Mouse (Mus musculus): ENCODE data around the gene Ccdc182.

Gene Ccdc182

DNA sequence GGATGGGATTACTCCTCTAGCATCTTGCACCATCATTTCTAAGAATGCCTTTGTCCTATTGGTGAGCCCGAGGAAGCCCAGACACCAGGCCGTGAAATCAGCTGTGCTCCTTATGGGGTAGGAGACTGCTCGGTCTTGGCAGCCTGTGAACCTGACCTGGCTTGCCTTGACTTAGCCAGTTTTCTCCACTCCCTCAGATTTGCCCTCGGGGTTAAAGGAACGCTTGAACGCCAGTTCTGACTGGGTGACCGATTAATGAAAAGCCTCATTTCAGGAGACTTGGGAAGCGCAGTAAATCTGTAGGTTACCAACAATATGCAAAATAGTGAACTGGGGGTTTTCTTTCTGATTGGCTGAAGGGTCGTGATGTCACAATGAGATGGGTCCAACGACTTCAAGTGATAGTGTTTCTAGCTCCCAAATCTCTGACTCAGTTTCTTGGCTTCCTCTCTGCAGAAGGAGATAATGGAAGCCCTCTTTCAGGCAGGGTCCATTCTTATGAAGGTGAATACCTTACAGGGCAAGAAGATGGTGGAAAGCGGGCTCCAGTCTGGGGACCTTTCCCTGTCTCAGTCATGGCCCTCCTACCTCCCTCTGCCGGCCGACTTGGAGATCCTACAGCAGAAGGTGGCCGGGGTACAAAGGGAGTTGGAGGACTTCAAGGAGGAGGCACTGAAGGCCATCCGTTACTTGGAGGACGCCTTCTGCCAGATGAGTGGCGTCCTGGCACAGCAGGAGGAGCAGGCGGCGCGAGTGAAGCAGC is at the start of gene Ccdc182:
Gene Ccdc182 (plus strand): TSS at position 428 of the 763 bp plus-strand sequence.
- in situ Hi-C loops (cut with MboI, MseI), result no loop called here

DNA sequence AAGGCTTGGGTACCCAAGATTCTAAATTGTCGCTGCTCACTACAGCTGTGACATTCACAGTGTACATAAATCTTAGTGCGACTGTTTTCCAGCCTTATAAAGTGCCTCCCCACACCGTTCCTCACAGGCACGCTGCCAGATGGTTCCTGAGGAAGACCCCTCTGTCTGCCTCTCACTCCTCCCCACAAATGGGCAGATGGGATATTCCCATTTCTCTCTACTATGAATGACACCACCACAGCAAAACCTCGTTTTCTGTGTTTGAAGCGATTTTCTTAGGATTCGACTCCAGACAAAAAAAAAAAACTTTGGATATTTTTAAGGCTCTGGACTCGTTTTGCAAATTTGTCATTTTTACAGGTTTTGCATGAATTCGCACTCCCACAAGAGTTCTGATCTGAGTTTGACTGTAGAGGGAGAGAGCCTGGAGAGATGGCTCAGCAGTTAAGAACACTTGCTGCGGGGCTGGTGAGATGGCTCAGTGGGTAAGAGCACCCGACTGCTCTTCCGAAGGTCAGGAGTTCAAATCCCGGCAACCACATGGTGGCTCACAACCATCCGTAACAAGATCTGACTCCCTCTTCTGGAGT is 48.2 kb upstream of the Ccdc182 start:
- in situ Hi-C loops (cut with MboI, MseI), result no loop called here

DNA sequence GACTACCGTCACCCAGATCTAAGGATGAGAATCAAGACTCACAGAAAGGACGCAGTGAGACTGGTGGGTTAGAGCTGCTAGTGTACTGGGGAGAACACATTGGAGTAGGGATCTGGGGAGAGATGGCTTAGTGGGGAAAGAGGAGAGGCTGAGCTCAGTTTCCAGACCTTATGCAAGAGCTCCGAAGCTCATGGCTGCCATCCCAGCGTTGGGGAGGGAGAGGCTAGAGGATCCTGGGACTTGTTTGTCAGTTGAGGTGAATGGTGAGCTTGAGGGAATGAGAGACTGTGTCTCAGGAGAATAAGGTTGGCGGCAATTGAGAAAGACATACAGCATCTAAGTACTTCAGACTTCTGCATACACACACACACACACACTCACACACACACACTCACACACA is 45.2 kb upstream of the Ccdc182 start:
- in situ Hi-C loops (cut with MboI, MseI), result no loop called here

DNA sequence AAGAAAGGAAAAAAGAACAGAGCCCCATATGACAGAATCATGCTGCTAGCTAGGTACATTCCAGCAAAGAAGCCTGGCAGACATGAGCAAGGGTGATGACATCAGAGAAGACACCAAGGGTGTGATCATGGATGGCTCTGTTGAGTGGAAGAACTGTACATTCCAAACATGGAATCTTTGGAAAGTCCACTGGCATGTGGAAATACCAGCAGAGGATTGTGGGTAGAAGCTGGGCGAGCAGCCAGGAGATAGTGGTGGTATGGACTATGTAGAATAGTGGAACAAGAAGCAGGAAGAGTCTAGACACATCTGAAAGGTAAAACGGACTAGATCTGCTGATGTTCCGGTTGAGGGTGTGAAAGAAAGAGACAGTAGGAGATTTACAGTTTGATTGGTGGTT is 43.3 kb upstream of the Ccdc182 start:
- in situ Hi-C loops (cut with MboI, MseI), result no loop called here

DNA sequence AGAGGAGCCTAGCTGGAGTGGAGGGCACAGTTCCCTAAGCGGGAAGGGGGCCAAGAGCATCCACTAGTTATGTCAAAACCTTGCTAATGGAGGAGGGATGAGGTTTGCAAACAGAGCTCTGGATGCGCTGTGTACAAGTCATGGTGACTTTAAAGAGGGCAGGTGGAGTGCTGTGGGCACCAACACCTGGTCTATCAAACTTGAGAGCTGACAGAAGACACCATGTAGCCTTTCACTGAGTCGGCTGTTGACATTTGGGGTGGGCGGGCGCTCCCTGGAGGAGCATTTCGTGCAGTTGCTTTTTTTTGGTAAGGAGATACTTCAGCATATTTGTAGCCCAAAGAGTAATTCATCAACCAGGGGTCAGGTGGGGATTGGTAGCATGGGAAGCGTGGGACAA is 42.6 kb upstream of the Ccdc182 start:
- in situ Hi-C loops (cut with MboI, MseI), result no loop called here

DNA sequence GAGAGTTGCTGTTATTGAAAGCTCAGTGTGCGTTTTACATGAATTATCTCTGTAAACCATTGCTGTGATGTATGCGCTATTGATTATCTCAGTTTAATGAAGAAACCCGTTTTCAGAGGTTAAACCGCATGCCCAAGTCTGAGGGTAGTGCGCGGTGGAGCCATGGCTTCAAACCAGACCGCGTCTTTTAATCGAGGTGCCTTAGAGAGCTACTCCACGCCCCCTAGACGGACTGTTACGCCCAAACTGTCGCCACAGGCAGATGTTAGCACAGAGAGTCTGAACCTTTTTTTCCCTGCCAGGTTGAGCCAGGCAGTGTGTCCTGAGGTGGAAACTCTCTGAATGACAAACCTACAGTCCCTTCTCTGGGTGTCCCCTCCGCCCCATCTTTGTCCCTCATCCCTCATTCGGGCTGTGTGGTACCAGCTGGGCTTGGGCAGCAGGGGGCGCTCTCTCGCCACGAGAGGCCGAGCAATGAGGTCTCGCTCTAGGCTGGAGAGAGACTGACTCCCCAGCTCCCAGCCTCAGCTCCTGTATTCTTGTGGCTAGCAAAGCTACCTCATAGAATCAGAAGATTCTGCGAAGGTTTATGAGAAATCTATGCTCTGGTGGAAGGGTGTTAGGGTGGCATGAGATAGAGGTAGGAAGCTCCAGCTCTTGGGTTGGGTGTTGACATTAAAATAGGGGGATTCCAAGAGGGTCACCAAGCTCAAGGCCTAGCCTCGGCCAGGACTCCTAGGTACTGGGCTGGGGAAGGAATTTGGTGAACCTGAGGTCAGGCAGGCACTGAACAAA is 41.7 kb upstream of the Ccdc182 start:
- in situ Hi-C loops (cut with MboI, MseI), result no loop called here

DNA sequence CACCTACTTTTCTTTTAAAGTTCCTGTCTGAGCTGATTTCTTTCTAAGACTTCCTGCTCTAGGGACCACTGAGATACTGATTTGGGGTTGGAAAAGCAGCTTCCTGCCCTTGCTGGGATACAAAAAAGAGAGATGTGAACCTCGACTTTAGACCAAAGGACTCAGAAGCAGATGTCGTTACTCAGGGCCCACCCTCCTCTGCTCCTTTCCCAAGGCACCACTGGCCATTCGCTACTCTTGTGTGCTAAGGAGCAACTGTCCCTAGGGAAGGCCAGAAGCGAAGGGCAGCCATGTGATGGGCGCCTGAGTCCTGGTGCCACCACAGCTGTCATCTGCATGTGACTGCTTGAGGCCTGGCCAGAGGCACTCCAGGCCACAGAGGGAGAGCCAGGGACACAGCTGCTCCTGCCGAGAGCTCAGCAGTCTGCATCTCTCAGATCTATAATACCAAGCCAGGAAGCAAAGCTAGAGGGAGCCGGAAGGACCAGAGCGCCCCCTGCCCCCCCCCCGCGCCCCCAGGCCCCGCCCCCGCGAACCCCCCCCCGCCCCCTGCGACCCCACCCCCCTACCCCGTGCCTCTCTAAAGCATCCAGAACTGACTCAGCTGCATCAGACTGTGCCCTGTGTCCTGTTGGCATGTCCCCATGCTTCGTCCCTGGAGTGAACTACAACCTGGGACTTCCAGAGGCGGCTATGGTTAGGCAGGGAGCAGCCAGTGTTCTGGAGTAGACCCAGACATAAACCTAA is 40.9 kb upstream of the Ccdc182 start:
- in situ Hi-C loops (cut with MboI, MseI), result no loop called here

DNA sequence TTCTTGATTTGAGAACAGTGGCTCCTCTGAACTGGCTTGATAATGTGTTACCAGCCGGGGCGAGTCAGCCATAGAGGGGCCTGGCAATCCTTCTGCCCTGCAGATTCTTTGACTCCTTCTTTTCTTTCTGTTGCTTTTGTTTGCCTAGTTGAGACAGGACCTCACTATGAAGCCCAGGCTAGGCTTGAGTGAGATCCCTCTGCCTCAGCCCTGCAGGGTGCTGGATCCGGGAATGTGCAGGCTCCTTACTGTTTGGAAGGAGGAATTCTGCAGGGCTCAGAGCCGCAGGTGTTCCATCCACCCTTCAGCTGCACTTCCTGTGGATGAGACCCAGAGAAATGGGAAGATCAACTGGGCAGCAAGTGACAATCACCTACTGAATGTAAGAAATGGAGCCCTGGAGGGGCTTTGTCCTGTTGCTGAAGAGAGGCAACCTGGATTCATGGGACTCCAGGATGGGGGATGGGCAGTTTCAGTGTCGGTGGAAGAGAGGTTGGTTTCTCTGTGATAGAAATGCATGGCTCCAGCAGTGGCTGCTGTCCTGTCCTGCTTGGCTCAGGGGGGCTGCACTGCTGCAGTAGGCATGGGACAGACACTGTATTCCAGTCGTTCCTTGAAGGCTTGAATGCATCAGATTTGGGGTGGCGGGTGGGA is 40.2 kb upstream of the Ccdc182 start:
- in situ Hi-C loops (cut with MboI, MseI), result no loop called here

DNA sequence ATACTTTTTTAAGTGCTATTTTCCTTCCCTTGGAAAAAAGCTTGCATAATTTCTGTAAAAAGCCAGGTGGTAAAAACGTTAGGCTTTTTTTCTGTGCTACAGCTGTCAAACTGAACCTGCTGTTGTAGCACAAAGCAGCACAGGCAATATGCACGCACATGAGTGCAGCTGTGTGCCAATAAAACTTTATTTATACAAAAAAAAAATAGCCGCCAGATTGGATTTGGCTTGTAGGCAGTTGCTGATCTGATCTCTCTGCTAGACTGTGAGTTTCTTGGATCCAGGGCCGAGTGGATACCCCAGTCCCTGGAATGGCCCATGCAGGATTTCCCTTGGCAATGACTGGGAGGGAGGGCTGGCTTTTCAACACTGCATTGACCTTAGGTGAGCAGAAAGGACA is 36.2 kb upstream of the Ccdc182 start:
- in situ Hi-C loops (cut with MboI, MseI), result loop anchor here in 1 of 2 experiments (5.0 kb wide), 1 partner anchor 575 kb away; no protein-coding TSS in a partner anchor

DNA sequence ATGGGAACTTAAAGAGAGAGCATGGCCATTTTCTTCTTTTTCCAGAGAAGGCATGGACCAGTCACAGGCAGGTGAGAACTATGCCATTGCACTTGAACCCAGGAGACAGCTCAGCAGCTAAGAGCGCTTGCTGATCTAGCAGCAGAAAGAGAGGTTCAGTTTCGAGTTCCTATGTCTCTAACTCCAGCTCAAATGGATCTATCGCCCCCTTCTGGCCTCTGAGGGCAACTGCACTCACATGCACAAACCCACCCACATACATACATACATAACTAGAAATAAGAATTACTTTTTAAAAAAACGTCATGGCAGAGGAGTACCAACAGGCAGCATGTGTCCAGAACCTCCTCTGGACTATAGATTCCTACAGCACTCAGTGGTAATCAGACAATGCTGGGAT is 35.6 kb upstream of the Ccdc182 start:
- in situ Hi-C loops (cut with MboI, MseI), result loop anchor here in 1 of 2 experiments (5.0 kb wide), 1 partner anchor 574 kb away; no protein-coding TSS in a partner anchor

DNA sequence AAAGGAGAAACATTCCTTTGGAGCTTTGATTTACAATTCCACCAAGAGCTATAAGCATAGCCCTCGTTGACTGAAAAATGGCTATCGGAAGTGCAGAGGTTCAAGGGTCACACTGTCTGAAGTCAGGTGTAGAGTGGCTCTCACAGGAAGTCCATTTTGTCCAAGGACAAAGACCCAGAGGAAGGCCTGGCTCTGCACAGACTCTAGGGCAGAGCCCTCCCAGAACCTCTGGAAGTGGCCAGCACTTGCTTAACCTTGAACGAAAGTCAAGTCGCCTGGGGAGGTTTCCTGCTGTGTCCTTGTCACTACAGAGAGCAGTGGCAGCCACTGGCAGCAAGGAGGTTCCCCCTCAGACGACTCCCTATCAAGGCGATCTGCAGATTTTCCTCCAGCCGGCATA is 33.4 kb upstream of the Ccdc182 start:
- in situ Hi-C loops (cut with MboI, MseI), result loop anchor here in 1 of 2 experiments (5.0 kb wide), 2 partner anchors 43 to 557 kb away; no protein-coding TSS in a partner anchor

DNA sequence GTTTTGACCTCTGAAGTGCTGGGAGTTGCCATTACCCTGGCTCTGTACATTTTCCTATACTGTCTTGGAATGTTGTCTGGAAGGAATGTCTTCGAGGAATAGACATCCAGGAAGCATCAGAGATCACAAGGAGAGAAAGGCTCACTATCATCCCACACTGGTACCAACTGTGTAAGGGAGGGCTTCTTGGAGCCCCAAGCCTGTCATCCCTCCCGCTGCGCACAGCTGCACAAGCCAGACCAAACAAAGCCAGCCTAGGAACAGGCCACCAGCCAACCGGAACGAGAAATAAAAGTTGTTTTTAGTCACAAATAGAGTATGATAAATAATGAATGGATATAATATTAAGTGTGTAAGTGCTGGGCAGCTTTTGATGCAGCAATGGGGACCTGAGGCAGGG is 29.0 kb upstream of the Ccdc182 start:
- in situ Hi-C loops (cut with MboI, MseI), result loop anchor here in 1 of 2 experiments (5.0 kb wide), 2 partner anchors 48 to 552 kb away; no protein-coding TSS in a partner anchor

DNA sequence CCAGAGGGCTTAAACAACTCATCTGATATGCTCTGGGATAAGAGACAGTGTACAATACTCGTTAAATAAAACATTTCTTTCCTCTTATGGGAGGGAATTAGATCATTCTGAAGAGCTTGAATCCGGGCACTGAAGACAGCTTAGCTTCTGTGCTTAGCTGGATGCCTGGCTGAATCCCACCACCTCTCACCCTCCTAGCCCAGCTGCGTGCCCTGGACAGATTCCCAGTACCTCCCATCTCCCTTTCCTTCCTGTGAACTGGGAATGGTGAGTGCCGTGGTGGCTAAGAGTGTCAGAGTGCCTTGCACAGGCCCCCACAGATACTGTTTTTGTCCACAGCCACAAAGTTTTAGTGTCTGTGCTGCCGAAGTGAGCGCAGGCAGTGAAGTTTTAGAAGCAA is 27.5 kb upstream of the Ccdc182 start:
- in situ Hi-C loops (cut with MboI, MseI), result no loop called here

DNA sequence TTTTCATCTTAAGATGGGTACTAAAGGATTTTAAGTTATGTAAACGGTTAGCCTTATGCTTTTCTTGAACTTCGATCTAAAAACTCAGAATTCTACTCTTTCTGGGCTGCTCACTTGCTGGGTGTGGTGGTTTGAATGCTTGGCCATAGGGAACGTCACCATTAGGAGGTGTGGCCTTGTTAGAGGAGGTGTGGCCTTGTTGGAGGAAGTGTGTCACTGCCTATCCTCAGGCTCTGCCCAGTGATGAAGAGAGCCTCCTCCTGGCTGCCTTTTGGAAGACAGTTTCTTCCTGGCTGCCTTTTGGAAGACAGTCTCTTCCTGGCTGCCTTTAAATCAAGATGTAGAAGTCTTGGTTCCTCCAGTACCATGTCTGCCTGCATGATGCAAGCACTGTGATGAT is 22.0 kb upstream of the Ccdc182 start:
- in situ Hi-C loops (cut with MboI, MseI), result no loop called here

DNA sequence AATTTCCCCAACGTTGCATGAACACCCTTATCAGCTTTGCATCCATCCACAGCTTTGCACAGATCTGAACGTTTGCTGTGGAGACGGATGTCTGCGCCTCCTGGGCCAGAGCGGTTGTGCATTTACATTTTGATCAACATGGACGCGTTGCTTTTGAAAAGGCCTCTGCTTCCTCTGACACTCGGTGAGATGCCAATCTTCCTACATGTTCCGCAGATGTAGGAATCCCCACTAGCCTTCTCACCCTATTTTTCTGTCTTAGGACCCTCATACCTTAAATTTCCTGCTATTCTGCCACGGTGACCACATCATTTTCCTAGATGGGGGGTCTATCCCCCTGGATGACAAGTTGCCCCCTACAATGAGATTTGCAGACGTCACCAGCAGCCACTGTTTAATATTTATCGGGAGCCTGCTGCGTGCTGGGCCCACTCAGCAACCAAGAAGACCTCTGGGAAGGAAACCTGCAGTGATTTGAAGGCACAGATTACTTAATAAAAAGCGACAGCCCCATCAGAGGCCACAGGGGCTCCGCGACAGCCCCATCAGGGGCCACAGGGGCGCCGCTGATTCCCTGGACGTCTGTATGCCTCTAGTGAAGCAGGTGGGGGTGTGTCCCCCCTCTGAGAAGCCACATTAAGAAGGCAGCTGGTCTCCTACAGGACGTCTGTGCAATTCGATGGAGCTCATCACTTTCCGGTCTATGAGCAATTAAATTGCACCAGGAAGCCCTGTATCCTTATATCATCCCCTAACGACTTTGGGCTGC is 19.6 kb upstream of the Ccdc182 start:
- in situ Hi-C loops (cut with MboI, MseI), result no loop called here

DNA sequence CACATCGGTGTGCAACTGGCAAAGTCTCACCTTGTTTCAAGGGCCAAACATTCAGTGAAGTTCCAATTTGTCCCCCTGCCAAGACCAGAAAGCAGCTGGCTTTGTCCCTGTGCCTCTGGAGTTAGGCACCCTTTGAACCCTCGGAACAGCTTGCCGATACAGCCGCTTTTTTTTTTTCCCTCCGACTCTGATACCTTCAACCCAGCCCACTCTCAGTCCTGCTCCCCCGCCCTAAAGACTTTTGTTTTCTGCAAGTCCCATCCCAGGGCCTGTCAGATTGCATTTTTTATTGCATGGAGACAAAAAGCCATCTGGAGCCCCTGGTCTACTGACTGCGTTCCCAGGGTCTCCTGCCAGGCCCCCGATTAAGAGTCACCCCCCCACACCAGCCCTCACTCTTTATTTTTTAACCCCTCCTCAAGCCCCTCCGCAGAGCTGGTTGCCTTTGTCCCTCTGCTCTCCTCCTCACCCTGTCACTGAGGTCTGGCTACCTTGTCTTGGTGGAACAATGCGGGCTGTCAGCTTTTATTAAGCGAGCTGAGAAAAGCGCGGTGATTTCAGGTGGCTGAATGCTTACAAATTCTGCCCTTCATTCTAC is 18.9 kb upstream of the Ccdc182 start:
- in situ Hi-C loops (cut with MboI, MseI), result loop anchor here in 1 of 2 experiments (5.0 kb wide), 1 partner anchor 542 kb away; no protein-coding TSS in a partner anchor

DNA sequence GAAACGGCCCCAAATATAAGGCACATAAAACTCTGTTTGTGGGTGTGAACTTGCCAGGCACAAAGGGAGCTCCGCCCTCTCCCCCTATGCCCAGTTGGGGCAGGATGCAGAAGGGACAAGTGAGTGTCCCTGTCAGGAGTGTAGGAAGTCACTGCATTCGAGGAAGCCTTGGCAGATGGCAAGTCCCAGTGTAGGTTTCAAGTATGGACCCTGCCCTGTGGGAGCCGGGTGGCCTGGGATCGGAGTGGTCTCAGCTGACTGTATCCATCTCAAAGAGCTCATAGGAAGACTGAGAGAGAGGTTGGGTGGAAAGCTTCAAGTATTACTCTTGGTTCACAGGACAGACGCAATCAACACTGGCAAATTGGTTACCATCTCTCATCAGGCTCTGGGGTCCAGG is 17.9 kb upstream of the Ccdc182 start:
- in situ Hi-C loops (cut with MboI, MseI), result loop anchor here in 1 of 2 experiments (5.0 kb wide), 1 partner anchor 541 kb away; no protein-coding TSS in a partner anchor

DNA sequence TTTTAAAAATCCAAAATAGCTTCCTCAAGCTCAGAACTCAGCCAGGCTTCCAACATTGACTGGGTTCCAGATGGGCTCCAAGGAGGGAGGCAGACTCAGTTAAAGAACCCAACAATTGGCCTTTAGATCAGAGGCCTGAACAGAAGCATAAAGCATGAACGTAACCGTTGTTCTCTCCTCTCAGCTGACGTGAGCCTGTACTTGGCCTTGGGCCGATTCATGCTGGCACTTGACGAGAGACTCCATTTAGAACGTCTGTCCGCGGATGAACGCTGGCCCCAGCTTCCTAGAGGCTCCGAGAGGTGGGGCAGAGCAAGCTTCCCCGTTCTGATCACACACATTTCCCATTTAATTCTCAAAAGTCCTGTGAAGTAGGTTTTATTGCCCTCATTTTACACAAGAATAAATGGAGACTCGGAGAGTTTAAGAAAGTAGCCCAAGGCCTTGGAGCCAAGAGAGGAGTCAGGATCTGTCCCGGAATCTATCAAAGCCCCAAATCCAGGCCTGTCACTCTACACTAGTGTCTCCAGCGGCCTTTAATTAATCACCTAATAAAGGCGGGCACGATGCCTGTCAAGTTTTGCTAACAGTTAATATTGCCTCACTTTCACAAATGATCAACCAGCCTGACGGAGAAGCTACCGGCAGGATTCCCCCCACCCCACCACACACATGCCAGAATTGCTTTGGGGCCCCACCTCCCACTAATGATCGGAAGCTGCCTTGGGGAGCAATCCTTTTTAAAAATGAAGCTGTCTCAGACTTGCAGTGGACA is 17.1 kb upstream of the Ccdc182 start:
- in situ Hi-C loops (cut with MboI, MseI), result loop anchor here in 1 of 2 experiments (5.0 kb wide), 1 partner anchor 541 kb away; no protein-coding TSS in a partner anchor

DNA sequence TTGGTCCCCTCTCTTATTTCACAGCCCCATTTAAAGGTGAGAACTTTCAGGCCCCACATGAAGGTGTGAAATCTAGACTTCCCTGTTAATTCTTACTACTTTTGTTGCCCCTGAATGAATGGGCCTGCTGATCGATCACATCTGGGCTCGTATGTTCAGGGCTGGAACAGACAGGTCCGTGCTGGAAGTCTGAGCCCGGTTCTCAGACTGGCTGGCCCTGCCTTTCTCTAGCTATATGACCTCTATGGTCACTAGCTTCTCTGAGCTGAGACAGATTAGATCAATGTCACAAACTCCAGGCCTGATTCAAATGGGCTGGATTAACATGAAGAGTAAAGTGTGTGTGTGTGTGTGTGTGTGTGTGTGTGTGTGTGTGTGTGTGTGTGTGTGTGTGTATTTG is 14.9 kb upstream of the Ccdc182 start:
- in situ Hi-C loops (cut with MboI, MseI), result loop anchor here in 1 of 2 experiments (5.0 kb wide), 1 partner anchor 538 kb away; no protein-coding TSS in a partner anchor

Measured in T-helper 17 cell (primary cell).